Mouse (Mus musculus) G1E (cell line): ENCODE data around the gene Sytl3.

Experiments used
- CTCF ChIP-seq: IDR thresholded peaks from 2 replicates; pipeline ENCODE4 v1.5.1; 2012; ENCODE audit warnings: low read depth, low read length, inconsistent platforms, mixed read lengths
- GATA1 ChIP-seq: IDR thresholded peaks from 2 replicates; pipeline ENCODE4 v1.6.1; 2012; ENCODE audit warnings: borderline replicate concordance, low read length, inconsistent platforms, mixed read lengths
- GATA2 ChIP-seq: IDR thresholded peaks from 2 replicates; pipeline ENCODE4 v1.6.1; 2012; ENCODE audit warnings: low read depth, low read length, inconsistent platforms, borderline replicate concordance
- POLR2AphosphoS5 ChIP-seq: IDR thresholded peaks from 2 replicates; pipeline ENCODE4 v1.6.1; 2012; ENCODE audit warnings: low read depth, low read length, inconsistent platforms; ENCODE audit not compliant: insufficient replicate concordance
- TAL1 ChIP-seq: conservative IDR thresholded peaks from 2 replicates; pipeline ENCODE4 v1.6.1; 2012; ENCODE audit warnings: low read depth, low read length, inconsistent platforms, mixed read lengths

DNA sequence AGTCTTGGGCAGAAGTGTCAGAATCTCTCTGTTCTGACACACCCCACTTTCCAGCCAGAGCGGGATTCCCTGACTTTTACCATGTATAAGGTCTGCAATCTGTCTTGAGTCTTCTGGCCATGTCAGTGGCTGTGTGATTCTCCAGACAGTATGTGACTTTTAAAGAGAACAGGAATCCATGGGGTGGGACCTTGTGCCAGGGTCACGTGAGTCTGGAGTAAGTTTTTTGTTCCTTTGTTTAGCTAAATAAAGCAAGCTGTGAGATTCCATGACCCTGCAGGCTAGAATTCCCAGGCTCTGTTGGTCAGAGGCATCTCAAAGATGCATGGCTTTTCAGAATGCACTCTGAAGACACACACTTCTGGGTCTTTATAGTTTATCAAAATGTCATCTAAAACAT lies 107.0 kb downstream of the Sytl3 start:
- TF ChIP-seq CTCF, result no peak
- TF ChIP-seq GATA1, result no peak
- no peak for TF ChIP-seq POLR2AphosphoS5
- no peak for TF ChIP-seq GATA2
- TF ChIP-seq TAL1, result no peak
